Mouse (Mus musculus) lung, postnatal 36 days (tissue): ENCODE measurements at regions not wholly inside any gene's neighbourhood (a gene's known extent, or its start where the extent isn't known, plus 50 kb on each side); places are given as distances from the start of the nearest gene placed in this dataset.

Experiments used
- DNase-seq: peaks from one replicate; pipeline ENCODE4 v3.0.0; 2022; ENCODE audit warnings: mixed read lengths

DNA sequence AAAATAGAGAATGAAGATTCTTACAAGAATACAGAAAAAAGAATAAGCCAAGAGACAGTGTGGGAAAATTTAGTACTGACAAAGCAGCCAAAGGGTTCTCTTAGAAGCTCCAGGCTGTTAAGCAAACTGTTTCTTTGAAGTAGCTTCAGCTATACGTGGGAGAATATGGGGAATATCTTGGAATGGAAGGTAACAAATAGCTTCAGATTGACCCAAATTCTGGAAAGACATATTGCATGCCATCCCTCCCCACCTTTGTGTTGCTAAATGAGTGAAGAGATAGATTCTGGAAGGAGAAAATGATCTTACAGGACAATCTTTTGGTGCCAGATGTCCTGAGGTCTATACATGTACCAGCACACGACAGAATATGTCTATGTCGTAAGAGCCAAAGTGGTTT is 591.9 kb upstream of the Cdh6 start:
- no peak for DNase-seq

DNA sequence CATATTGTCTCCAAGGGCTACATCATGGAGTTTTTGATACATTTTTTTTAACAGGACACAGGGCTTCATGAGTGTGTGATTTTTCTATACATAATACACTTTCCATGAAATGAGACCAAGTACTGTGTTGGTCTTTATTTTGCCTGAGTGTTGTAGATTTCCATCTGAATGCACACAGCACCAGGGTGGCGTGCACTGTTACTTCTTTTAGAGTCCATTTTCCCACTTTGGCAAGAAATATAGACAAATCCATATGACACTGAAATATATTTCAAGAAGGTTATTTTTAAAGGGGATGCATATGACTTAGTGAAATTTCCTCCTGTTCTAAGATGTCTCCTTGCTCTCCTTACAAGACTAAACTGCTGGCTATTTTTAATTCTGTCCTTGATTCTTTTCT is 591.1 kb upstream of the Cdh6 start:
- DNase-seq, result no peak

GRCm38 (mm10) chr15:13746559-13746958 is 573.1 kb upstream of the Cdh6 start:
- DNase-seq, result no peak

DNA sequence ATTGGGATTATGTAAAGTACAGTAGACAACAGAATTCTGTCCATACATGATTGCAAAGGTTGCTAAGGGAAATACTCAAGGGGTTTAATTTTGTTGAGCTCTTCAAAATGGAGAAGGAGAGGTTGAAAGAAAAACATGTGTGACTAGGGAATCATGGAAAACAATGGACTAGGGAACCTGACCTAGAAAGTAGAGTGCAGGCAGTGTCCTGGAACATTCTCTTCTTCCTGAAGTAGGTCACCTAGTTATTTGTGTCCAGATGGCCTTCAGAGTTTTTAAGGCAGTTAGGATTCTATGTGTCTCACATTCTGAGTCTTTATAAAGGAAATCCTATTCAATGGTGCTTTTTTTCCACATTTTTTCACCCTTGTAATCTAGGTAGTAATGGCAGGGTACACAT is 532.8 kb upstream of the Cdh6 start:
- no peak for DNase-seq

- no peak for DNase-seq
Observed at GRCm38 (mm10) chr15:13705187-13705586, 531.7 kb upstream of the Cdh6 start.

- no peak for DNase-seq
Observed at GRCm38 (mm10) chr15:13668193-13668592, 494.7 kb upstream of the Cdh6 start.

- DNase-seq, result no peak
Observed at GRCm38 (mm10) chr15:13667278-13667677, 493.8 kb upstream of the Cdh6 start.

DNA sequence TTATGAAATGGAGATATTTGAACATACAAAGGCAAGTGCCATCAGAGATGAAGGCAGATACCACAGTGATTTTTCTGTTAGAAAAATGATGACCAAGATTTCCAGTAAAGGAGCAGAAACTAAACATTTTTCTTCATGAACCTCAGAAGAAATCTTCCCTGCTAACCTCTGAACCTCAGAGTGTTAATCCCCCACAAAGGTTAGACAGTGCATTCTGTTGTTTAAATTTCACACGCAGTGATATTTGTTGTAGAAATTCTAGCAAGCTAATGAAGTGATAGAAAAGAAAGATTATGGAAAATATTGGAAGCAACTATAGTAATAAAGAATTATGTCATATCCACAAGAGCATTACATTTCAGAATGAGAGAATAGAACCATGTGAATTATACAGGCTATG is 488.8 kb upstream of the Cdh6 start:
- DNase-seq, result no peak

DNA sequence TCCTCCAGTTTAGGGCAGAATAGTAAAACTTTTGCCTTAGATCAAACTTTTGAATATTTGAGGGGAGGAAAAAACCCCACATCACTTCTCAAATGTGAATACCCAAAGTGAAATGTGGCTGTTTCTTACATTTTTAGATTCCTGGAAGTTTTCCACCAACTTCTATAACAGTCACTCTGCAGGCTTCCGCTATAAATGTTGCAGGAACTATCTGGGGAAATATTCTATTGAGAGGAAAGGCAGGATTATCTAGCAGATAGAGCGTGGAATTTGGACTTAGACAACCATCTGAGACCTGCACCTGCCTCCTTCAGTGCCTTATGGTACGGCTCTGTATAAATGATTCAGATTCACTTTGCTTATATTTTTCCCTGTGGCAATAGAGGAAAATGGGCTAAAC is 481.6 kb upstream of the Cdh6 start:
- no peak for DNase-seq

GRCm38 (mm10) chr15:13635346-13635940 is 462.0 kb upstream of the Cdh6 start:
- no peak for DNase-seq

- DNase-seq, result no peak
Observed at GRCm38 (mm10) chr15:13602133-13602532, 428.7 kb upstream of the Cdh6 start.

- DNase-seq, result no peak
Observed at GRCm38 (mm10) chr15:13597856-13598255, 424.4 kb upstream of the Cdh6 start.

DNA sequence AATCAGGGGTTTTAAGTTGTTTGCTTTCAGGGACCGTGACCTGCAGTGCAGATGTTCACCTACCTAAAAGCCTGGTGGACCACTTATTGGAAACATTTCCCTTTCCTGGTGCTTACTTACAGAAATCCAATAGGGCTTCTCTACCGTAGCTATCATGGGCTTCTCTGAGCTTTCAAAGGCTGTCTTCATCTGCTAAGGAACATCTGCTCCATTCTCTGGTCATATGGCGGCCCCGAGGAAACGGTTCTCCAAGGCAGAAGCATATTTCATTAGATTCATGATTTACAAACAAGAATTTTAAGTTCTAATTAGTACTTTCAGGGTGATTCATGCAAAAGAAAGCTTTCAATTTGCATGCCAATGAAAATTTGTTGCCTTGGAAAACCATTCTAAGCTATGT is 420.3 kb upstream of the Cdh6 start:
- DNase-seq, result no peak

DNA sequence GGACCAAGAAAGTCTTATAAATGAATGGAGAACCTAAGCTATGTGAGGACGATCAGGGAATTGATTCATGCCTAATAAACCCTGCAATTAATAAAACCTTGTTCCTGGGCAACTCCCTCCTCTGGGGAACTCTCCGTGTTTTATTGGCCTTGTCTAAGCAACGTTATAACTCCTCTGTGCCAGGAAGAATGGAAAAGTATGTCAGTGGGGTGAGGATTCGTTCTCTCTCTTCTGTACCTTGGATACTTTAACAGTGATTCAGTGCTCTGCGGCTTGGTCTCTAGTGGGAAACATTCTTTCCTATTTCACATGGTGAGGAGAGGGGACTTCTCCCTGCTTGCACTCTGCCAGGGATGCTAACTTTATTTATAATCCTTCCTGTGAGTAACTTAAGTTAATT is 417.4 kb upstream of the Cdh6 start:
- DNase-seq, result no peak

DNA sequence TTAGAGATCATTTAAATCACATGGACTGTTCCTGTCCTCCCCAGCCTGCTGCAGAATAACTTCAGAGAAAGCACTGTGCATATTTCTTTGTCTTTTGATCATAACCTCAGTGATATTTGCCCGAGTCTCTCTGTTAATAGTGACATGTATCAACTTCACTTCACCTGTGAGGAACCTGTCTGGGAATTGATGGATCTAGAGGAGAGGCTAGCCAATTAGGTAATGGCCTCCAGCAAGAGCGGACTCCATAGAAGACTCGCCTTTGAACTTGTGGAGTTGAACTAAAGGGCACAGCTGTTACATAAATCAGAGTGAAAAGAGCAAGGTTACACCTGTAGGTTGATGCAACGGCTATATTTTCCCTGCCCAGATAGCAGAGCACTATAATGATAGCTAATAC is 409.8 kb upstream of the Cdh6 start:
- DNase-seq, result no peak

DNA sequence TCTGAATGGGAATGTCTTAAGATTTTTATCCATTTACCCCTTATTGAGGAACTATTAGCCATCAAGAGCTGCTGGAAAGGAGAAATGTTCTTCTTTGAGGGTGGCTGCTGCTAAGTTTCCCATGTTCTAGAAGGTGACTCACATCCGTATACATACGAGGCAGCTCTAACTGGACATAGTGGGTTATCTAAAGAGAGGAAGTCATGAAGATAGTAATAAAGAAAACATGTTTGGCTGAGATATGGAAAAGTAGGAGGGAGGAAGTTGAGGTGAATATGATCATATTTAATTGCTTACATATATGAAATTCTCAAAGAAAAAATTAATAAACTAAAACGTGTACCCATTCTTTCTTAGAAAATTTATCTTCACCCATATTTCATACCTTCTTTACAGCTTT is 408.7 kb upstream of the Cdh6 start:
- no peak for DNase-seq

GRCm38 (mm10) chr15:13573621-13574020 is 400.1 kb upstream of the Cdh6 start:
- DNase-seq, result peak; percentile 59

GRCm38 (mm10) chr15:13560920-13561319 is 387.4 kb upstream of the Cdh6 start:
- DNase-seq, result no peak

GRCm38 (mm10) chr15:13549207-13549837 is 375.8 kb upstream of the Cdh6 start:
- DNase-seq, result no peak

GRCm38 (mm10) chr15:13540026-13540425 is 366.6 kb upstream of the Cdh6 start:
- DNase-seq, result no peak

DNA sequence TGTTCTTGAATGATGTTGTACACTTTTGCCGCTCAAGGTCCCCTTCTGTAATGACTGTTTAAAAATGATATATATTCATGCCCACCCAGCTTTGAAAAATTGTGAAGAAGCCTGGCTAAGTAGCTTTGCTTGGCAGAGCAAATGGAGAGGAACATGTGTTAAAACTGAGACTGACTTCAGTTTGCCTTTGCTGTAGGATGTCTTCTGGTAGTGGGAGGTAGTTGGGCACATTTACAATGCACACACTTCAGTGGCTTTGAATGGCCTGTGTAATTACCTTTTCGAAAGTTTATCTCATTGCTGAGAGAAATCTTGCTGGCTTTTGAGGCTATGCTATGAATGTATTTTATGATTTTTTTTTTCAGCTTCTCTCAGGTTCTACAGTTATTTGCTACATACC is 360.5 kb upstream of the Cdh6 start:
- no peak for DNase-seq

DNA sequence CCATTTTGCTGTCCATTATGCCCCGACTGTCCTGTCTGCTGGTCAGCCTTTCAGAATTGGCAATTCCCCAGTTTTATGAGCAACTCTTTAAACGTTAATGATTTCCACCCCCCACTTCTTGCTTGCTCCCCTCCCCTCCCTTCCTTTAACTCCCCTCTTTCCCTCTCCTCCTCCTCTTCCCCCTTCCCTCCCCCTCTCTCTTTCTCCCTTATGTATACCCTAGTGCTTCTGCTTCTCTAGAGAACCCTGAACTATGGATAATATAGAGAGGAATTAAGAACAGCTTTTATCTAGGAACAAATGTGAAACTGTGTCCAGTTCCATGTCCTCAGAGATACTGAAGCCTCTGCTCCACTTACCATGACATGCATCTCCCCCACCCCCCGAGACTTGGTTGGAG is 356.5 kb upstream of the Cdh6 start:
- no peak for DNase-seq

DNA sequence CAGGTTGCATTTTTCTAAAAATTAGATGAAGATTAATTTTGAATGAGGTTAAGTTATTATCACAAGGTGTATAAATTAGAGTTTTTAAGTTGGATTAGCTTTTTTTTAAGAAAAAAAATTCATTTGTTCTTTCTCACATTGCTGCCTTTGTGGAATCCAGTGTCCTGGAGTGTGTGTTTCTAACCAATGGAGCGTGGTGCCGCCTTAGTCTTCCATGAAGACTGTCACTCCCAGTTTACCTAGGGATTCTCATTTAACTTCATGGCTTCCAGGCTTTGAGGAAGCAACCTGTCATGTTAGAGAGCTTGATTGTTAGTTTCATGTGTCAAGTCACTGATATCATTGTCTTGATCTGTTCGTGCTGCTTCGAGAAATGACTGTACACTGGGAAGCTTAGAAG is 355.6 kb upstream of the Cdh6 start:
- no peak for DNase-seq
